Mouse (Mus musculus): Measurements from ENCODE around the gene Olfr56.

GRCm38 (mm10) chr11:49078719-49079118, 100.0 kb downstream of the Olfr56 start:
- TF ChIP-seq GATA1 (IDR thresholded peaks at IDR 0.05; ENCODE audit: borderline replicate concordance, low read length): no peak
- TF ChIP-seq FLI1 (IDR thresholded peaks at IDR 0.05; ENCODE audit: low read length): no peak
